Mouse (Mus musculus): ENCODE results near the gene Ssbp3.
A peak's percentile ranks its signal among the peaks of the same experiment; 100 is the strongest.

The Ssbp3 gene

DNA sequence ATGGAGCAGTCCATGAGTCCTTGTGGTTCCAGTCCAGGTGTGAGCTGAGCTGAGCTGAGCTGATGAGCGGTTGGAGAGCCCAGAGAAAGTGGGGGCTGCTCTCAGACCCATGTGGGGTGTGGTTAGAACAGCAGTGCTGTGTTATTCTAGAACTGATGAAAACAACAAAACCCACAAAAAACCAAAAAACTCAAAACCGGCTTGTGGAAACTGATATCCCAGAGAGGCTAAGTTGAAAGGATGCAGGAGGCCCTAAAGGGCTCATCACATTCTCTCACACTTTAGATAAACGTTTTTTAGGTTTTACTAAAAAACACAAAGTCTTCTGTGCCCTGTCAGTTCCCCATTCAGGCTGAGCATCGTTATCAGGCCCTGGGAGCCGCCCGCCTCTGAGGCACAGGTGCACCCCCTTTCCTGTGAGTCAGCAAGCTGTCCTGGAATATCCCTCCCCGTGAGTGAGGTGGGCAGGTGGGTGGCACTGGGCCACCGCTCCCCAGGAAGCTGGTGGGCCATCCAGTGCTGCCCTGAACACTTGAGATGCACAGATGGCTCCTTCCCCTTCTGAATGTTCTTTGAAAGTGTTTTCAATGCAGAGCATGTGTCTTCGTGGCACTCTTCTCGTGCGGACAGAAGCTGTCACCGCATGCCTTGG lies 24.6 kb downstream of the Ssbp3 start:
- DNase-seq = peak; percentile 41 to 68

DNA sequence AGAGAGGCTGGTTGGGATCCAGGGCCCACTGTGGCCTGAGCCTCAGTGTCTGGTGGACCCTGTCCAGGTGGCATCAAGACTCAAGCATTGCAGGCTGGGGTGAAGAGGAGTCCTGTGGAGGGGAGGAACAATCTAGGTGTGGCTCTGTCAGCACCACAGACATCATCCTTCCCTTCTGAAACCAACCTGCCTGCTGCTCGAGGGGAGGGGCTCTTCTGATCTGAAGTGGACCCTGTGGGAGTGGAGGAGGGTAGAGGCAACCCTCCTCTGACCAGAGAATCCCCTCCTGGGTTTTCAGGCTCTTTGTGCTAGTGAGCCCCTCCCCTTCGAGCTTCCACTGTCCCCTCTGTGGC lies 25.1 kb downstream of the Ssbp3 start:
- DNase-seq = no peak

DNA sequence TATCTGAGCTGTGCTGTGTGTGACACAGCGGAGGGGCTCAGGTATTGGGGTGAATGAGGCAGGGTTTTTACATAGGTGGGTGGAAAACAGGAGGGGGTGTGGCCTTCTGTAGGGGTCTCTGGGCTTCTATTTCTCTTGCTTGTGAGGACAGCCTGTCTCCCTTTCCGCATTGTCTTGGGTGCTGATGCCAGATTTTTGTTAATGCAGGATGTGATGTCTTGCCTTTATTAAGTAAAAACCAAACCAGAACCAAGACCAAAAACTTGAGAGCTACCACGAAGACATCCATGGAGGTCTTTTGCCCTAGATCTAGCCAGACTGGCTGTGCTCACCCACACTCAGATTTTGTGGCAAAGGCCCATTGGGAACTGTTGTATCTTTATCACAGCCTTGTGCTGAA lies 25.5 kb downstream of the Ssbp3 start:
- DNase-seq = no peak

DNA sequence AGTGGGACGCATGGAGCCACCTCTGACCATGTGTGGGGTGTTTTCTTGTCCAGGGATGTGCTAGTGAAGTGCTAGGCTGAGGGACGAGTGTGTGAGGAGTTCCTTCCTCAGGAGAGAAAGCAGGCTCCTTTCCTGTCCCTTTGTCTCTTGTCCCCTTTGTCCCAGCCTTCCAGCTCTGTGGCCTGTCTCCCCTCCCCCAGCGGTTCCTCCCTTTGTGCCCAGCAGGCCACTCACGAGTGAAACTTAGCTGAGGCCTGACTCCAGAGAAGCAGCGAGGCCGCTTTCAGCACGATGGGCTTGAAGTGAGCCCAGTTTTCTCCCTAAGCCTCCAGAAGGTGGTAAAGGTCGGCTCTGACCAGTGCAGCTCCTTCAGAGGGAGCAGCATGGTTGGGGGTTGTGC lies 26.2 kb downstream of the Ssbp3 start:
- DNase-seq = no peak

DNA sequence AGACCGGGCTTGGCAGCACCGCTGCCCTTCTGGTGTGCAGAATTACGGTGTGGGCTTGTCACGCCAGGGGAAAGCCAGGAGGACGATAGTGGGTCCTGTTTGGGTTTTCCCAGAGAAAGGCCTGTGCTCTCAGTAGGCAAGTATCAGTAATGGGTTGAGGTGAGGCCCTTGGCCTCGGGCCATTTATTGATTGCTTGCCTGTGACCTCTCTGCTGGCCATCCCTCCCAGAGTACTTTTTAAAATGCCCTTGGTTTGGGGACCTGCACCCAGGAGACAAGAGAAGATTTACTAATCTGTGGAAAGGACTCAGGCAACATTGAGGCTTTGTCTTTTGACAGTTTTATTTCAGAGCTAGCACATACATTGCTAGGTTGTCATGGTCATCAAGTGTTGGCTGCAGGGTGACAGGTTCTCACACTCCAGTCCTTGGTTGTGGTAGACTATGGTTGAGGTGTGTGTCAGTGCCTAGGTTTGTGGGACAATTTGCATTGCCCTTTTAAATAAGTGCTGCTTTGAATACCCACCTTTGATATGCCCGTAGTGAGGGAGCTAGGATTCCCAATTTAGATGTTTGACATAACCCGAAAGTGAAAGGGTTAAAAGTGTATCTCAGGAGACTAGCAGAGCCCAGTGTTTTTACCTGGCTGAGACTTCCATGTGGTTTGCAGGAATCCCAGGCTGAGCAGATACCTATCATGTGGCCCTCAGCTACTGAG lies 28.2 kb downstream of the Ssbp3 start:
- DNase-seq = no peak

DNA sequence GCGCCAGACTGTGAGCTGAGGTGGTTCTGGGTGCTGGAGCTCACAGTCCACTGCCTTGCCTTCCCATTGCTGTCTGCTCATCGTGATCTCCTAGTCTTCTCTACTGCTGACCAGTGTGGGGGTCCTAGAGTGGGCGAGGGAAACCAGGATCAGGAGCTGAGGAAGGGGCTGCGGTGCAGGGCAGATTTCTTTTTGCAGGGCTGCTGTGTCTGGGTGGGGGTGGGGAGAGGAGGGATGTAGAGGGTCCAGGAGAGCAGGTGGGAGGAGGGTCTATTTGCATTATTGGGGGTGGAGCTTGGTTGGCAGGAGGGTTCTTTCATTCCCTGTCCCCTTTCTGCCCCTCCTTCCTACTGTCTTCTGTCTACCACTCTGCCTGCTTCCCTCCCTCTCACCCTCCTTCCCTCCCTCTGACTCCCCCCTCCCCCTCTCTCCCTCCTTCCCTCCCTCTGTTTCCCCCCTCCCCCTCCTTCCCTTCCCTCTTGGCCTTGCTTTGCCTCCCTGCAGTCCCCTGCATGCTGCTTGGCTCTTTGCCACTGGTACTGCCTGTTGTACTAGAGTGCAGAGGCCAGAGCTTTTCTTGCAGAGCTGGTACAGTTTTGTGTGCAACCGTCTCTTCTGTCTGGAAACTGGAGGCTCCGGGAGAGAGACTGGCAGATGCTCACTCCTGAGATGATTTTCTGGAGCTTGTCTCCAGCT lies 28.9 kb downstream of the Ssbp3 start:
- DNase-seq = no peak

DNA sequence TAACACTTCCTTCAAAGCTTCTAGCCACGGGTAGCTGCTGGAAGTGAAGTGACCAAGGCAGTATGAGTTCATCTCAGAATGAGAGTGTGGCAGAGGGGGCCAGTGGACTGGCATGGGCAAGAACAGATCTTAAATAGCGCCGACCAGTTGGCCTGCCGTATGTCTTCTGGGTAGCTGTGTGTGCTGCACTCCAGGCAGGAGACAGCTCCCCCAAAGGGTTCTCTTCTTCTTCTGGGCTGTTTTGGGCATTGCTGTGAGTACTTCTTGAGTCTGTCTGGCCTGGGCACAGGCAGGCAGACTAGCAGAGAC lies 29.4 kb downstream of the Ssbp3 start:
- DNase-seq = no peak

DNA sequence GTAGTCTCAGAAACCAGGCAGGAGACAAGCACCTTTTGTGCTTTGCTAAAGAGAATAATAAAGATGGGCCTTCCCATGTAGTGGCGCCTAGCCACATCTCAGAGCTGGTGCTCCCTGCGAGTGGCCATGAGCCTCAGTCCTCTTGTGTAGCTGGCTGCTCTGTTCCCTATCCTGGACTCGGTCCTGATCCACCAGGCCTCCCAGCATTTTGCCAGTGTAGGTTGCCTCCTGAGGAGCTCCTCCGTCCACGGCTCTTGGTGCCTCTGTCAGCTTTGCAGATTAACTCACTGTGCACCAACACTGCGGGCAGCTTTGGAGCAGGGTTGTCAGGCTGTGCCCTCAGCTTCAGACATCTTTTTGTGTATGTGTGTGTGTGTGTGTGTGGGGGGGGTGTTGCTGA lies 30.4 kb downstream of the Ssbp3 start:
- no peak for DNase-seq

DNA sequence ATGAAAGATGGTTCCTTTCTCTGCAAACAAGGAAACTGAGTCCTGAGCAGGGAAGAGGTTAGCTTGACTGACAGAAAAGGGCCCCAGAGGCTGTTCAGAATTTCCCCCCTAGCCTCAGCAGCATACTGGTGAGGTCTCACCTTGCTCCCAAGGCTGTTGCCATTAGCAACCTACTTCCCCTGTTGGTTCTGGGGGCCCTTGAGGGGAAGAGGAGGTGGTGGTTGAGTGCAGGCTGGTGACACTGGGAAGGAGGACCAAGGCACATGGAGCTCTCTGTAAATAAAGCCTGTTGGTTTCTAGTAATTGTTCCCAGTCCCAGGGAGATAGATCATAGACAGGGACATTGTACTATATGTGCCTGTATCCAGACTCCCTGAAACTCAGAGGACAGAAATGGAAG lies 31.0 kb downstream of the Ssbp3 start:
- peak in 1 of 2 experiments; percentile 42 for DNase-seq

DNA sequence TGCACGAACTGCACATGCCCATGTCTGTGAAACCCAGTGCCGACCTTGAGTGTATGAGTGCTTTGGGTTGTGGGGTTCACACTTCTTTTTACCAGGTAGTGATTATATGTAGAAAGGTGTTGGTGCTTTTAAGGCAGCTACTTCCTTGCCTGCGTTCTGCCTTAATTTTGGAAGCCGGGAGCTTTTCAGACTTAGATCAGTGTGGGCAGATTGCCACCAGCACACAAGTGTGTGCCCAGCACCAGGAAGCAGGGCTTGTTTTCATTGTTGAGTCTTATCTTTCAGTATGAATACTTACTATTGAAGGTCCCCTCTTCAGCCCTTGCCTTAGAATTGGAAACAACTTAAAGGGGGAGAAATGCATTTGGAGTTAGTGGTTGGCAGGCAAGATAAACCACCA lies 32.0 kb downstream of the Ssbp3 start:
- no peak for DNase-seq

DNA sequence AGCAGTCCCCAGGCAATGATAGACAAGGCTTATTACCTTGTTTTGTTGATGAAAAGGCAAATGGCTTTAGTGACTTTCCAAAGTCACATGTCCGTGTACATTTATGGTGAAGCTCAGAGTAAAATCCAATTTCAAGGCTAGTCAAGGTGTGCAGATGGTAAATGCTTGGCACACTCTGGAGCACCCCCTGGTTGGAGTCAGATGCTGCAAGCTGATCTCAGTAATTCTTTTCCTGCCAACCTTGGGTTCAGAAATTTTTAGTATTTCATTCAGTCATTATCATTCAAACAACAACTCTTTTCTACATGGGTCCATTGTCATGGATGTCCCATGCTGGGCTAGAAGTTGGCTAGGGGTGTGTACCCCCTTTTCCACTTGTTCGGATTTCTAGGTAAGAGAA lies 33.1 kb downstream of the Ssbp3 start:
- no peak for DNase-seq

DNA sequence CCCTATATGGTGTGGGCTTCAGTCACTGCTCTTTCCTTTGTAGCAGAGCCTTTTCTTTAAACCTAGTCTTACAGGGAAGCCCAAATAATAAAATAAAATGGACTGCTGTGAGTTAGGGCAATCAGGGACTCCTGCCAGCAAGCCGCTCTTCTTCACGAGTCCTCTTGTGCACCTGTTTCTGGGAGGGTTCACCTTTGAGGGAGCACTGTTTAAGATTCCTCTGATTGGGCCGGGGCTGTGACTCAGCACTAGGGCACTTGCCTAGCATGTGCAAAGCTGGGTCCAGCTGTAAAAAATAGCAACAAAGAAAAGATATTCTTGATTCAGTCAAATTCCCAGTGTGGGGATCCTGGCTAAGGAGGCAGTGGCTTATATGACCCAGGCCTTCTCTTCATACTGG lies 34.4 kb downstream of the Ssbp3 start:
- no peak for DNase-seq

DNA sequence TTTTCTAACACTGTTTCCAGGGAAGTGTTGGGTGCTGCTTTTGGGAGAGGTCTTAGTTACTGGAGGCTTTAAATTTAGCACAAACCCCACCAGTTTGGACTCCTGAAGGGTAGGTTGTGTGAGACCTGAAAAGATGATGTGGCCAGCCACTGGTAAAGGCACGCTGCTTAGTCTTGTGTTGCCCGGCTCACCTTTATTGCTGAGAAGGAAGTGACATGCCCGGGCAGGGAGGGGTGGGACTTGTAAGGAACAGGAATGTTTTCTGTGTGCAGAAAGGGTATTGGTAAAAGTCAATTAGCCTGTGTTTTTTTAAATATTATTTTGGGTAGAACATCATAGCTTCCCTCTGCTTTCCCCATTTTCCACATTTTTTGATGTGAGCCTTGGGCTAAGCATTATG lies 37.2 kb downstream of the Ssbp3 start:
- DNase-seq = no peak

DNA sequence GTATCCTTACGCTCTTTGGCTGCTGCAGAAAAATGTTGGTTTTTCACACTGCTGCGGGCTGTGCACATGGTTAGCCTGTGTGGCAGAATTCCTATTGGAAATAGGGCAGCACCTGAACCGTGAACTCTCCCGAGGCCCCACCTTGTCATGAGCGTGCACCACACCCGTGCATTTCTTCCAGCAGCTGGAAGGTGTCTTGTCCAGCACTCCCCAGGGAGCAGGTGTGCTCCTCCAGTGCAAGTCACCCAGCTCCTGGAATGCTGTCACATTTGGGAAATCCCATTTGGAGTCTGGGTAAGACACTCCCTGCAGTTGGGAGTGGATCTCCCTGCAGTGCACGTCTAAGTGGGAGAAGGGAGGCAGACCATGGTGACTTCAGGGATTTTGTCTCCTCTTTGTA lies 38.0 kb downstream of the Ssbp3 start:
- DNase-seq = no peak

DNA sequence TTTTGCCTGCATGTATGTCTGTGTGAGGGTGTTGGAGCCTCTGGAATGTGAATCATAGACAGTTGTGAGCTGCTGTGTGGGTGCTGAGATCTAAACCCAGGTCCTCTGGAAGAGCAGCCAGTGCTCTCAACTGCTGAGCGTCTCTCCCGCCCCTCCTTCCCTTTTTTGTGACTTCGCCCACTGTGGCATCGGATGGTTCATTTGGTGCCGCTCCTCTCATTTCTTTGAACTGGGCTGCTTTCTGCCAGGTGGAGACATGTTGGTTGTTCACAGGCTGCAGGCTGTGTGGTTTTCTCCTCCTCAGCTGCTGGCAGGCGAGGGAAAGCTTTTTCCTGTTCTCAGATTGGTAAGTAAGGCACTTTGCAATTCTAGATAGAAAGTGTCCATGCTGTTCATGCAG lies 38.7 kb downstream of the Ssbp3 start:
- DNase-seq = peak; percentile 48 to 58

DNA sequence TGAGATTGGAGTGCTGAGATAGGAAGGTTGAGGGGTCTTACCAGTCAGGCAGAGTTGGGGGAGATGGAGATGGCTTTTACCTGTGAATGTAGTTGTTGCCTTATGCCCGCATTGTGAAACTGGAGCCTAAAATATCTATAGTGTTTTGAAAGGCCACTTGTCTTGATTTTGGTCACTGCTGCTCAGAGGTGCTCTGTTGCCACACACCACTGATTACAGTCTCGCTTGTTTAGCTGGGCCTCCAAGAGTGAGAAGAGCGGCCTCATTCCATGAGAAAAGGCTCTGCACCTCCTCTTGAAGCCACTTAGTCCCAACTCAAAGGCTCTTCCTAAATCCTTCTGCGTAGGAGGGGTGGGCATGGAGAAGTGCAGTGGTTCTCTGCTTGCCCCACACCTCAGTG lies 40.3 kb downstream of the Ssbp3 start:
- DNase-seq = no peak

DNA sequence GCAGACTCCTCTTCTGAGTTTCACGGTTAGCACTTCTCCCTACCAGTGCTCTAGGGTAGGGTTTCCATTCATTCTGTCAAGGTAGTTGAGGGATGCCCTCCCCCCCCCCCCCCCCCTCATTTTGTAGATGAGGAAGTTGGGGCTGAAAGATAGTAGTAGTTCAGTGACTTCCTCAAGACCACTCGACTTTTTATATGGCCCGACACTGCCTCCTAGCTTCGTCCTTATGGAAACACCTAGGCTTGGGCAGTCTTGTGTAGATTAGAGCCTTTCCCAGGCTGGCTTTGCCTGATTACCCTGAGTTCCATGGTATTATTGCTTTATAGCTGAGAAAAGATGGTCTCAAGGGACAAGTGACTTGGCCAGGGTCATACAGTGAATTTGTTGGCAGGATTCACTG lies 41.0 kb downstream of the Ssbp3 start:
- peak; percentile 43 to 48 for DNase-seq

DNA sequence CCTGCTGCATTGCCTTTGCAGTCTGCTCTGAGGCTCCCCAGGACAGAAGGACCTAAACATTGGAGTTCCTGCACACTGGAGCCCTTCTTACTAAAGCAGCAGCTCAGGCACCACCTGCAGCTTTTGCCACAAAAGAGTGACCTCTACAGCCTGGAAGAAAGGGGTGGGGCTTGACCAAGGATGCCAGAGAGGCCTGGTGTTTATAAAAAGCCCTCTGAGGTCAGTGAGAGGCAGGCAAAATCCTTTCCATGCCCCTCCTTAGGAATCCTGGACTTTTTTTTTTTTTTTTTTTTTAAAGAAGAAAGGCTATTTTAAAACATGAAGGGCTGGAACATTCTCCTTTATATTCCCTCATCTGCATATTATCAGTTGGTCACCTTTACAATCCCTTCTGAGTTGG lies 42.7 kb downstream of the Ssbp3 start:
- no peak for DNase-seq

DNA sequence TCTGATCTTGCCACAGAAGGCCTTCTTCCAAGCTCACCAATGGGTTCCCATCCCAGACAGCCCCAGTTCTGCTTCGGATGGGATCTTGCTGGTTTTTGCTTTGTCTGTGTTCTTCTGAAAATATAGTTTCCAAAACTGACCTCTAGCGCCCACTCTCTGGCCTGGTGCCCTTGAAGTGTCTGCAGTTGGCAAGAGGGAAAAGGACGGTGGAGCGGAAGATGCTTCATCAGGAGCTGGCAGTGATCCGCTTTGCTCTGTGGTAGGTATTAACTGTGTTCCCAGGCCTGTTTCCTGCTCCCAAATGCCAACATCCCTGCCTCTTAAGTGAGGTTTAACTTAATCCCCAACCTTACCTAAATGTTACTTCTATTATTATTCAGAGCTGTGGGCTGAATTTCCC lies 43.3 kb downstream of the Ssbp3 start:
- DNase-seq = no peak

DNA sequence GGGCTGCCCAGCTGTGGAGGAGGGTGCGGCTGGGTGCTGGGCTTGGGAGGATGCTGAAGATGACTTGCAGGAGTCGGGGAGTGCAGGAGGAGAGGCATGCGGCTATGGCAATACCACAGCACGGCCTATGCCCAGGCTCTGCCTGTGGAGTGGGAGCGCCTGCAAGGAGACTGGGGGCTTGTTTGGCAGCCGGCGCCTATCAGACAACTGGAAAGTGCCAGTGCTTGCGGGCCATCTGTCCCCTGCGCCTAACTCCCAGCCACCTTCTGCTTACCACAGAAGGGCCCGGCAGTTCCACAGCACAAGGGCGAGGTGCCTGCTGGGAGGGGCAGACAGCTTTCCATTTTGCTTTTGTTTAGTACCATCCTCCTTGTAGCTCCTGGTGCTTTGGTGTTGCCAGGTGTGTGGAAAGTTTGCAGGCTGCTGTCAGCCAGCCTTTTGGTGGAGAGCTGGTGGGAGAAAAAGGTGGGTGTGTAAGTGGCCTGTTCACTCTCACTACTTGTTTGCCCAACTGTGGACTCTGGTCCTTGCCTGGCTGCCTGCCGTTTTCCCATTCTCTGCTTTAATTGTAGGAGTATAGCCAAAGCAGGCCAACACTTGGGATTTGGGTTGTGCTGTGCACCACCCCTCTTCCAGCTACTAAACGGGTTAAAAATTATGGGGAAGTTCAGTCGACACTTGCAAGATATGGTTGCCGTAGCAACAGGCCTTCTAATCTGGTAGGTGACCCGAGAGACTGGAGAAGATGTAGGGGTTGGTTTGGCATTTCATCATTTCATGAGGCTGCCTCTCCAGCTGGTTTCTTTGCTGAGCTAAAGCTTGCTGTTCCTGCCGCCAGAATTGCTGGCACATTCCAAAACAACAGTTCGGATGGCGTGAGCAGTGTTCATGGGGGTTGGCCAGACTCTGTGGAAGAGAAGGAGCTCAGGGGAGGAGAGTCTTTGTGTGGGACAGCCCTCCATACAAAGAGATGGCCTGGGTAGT lies 45.5 kb downstream of the Ssbp3 start:
- DNase-seq = peak in 1 of 2 experiments; percentile 45

DNA sequence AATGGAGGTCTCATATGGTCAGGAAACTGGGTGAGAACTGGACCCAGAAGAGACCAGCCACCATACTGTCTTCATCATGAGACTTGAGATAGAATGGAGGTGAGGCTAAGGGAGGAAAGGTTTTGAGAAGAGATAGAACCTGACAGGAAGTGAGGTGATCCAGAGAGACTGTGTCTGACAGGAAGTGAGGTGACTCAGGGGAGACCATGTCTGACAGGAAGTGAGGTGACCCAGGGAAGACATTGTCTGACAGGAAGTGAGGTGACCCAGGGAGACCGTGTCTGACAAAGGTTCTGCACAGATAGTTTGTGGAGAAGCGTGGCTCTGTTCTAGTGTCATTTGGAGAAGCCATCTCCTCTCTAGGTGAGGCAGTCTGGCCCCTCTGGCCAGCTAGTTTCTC lies 47.6 kb downstream of the Ssbp3 start:
- DNase-seq = no peak

DNA sequence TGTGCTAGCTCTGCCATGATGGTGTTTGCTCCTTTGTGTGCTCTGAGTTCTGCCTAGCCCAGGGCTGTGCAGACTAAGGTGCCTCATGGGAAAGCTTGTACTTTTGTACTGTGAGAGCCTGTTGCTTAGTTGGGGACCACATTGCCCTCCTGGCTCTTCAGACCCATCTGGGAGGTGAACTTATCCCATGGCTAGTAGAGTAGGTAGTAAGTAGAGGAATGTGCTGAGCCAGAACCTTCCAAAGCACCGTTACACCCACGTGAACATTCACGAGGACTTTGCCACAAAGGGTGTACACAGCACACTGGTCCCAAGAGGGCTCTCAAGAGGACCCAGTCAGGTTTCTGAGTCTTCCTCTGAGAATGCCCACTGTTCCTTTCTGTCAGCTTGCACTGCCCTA lies 48.1 kb downstream of the Ssbp3 start:
- no peak for DNase-seq

Data from thymus, postnatal 36 days (tissue).